Mouse (Mus musculus) layer of hippocampus, postnatal 10 days (tissue): ENCODE data around the gene Olfr918. TPM values are rescaled to one million over a fixed set of nuclear protein-coding genes. Genes with fewer than 3 reads are reported as not detected.

Source experiments
- DNase-seq, 2 experiments: peaks; one replicate each; pipeline ENCODE4 v3.0.0; 2021; ENCODE audit warnings: low spot score in 2 of 2
- long read RNA-seq: library from polyadenylated mRNA; stranded (forward); transcript quantifications from one replicate; pipeline ENCODE4 v2.0.0, GENCODE M21; 2023
- total RNA-seq, 2 experiments: library from RNA; stranded (reverse); gene quantifications; 2 replicates each; pipeline ENCODE4 v1.2.3; 2021

Gene Olfr918
- total RNA-seq, result not detected
- long read RNA-seq, result 0 reads

GRCm38 (mm10) chr9:38674501-38674900, at the start of gene Olfr918:
Olfr918 (minus strand) TSS chr9:38674601.
- DNase-seq, result no peak

DNA sequence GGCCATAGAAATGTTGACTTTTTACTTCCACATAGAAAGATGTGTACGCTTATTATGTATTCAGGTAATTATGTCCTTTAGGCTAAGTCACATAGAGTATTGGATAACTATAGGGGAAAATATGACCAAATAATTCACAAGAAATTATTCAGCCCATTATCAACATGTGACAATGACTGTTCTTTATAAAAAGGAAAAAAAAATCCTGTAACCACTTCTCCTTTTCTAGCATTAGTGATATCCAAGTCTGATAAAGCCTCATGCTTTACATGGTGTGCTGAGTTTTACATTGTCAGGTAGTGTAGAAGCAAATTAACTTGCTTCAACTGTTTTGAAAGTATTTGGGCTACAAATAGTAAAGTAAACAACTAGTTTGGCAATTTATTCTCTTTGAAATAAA, 49.6 kb upstream of the Olfr918 start:
- DNase-seq, result no peak

DNA sequence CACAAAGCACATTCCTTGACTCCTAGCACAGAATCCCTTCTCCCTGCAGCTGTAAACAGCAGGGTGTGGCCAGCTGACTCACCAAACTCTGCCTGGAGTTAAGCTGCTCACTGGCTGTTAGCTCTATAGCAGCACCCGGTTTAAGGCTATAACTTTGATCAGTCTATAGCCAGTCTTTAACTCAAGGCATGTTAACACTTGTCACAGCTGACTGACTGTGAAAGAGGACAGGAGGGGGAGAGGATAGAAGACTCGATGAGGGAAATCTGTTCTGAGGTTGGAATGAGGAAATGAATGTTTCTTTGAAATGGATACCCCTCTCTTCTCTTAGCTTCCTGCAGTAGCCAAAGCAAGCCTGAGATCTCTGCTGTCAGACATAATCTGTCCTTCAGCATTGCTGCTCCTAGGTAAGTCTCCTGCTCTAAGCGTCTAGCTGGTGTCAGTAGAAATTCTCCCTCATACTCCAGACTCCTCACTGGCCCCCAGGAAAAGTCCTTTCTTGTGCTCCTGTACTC, 44.6 kb upstream of the Olfr918 start:
- no peak for DNase-seq

GRCm38 (mm10) chr9:38718102-38718501, 43.7 kb upstream of the Olfr918 start, which contains the start of gene Vwa5a:
Vwa5a (plus strand) TSS chr9:38718268.
- DNase-seq, result no peak

DNA sequence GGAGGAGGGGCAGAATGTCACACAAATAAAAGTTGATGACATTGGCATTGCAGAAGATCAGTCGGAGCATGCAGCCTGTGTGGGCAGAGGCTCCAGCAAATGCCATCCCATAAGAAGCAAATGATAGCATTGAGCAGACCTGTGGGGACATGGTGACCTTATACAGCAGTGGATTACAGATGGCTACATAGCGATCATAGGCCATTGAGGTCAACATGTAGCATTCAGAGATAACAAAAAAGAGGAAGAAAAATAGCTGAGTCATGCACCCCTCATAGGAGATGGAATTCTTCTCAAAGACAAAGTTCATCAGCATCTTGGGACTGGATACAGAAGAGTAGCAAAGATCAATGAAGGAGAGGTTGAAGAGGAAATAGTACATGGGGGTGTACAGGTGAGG, 1.5 kb downstream of the Olfr918 start:
- no peak for DNase-seq

DNA sequence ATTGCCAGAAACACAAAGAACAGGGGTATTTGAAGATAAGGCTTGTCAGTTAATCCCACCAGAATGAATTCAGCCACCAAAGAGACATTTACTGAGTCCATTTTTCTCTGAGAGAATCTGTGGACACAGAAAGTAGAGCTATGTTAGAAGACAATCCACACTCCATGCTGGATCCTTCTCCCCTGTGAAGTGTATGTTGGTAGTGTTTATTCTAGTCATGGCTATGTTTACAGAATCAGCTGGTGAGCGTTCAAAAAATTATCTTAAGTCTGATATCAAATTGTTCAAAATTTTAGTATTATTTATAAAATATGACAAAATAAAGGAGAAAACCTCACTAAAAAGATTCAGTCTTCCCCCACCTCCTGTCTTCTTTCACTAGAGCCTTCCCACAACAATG, 8.7 kb downstream of the Olfr918 start, which contains the start of gene Olfr917:
Gene Olfr917 (minus strand): TSS at position 101 of the 400 bp plus-strand sequence.
- no peak for DNase-seq

DNA sequence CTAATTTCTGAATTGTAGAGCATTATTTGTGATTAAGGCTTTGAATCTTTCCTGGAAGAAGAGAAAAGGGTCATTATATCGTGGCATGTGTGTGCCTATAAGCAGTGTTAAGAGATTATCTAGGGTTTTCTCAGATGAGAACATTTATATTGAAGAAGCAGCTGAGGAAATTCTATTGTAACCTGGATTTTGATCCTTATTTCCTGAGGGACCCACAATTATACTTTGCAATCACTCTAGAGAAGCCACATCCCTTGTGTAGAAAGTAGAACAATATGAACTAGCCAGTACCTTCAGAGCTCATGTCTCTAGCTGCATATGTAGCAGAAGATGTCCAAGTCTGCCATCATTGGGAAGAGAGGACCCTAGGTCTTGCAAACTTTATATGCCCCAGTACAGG, 14.6 kb downstream of the Olfr918 start, which contains the start of gene Olfr916:
Gene Olfr916 (minus strand): TSS at position 101 of the 400 bp plus-strand sequence.
- DNase-seq, result no peak

- DNase-seq, result no peak
These were observed 42.0 kb downstream of the Olfr918 start for GRCm38 (mm10) chr9:38632406-38632805.

Other genes with a start within 250 kb of the Olfr918 start
- gene Olfr901, start 245.1 kb downstream of the Olfr918 start, total RNA-seq, result not detected
- not detected for gene Olfr902, start 226.9 kb downstream of the Olfr918 start, total RNA-seq
- gene Olfr904, start 211.5 kb downstream of the Olfr918 start, total RNA-seq, result not detected
- gene Olfr905, start 203.5 kb downstream of the Olfr918 start, total RNA-seq, result under 1 TPM in 1 of 2 experiments, not detected in 1; 0.07 TPM
- not detected for gene Olfr906, start 187.5 kb downstream of the Olfr918 start, total RNA-seq
- not detected for gene Olfr907, start 178.8 kb downstream of the Olfr918 start, total RNA-seq
- gene Olfr911-ps1, start 153.0 kb downstream of the Olfr918 start, total RNA-seq, result not detected
- gene Olfr910, start 136.8 kb downstream of the Olfr918 start, total RNA-seq, result not detected
- not detected for gene Olfr912, start 94.4 kb downstream of the Olfr918 start, total RNA-seq
- not detected for gene Olfr913, start 81.8 kb downstream of the Olfr918 start, total RNA-seq
- gene Olfr914, start 69.5 kb downstream of the Olfr918 start, total RNA-seq, result not detected
- gene Olfr916, start 14.7 kb downstream of the Olfr918 start, total RNA-seq, result not detected
- not detected for gene Olfr917, start 8.8 kb downstream of the Olfr918 start, total RNA-seq
- not detected for gene Olfr919, start 29.1 kb upstream of the Olfr918 start, total RNA-seq
- gene Vwa5a, start 43.7 kb upstream of the Olfr918 start, total RNA-seq, result 10 to 100 TPM in 1 of 2 experiments, 1 to 10 TPM in 1; 9.3 to 12.0 TPM
- not detected for gene Olfr920, start 77.7 kb upstream of the Olfr918 start, total RNA-seq
- gene Olfr921, start 98.5 kb upstream of the Olfr918 start, total RNA-seq, result not detected
- gene Olfr922, start 140.0 kb upstream of the Olfr918 start, total RNA-seq, result not detected
- gene Olfr923, start 151.9 kb upstream of the Olfr918 start, total RNA-seq, result not detected
- gene Olfr924, start 169.8 kb upstream of the Olfr918 start, total RNA-seq, result not detected
- not detected for gene Olfr26, start 180.5 kb upstream of the Olfr918 start, total RNA-seq
- not detected for gene Olfr926, start 202.5 kb upstream of the Olfr918 start, total RNA-seq